Mouse (Mus musculus): ENCODE measurements at regions not wholly inside any gene's neighbourhood (a gene's known extent, or its start where the extent isn't known, plus 50 kb on each side); places are given as distances from the start of the nearest gene placed in this dataset.
A peak's percentile ranks its signal among the peaks of the same experiment; 100 is the strongest.

- DNase-seq (ENCODE audit: low spot score in 2 of 2) = no peak
Observed at GRCm38 (mm10) chr4:91180241-91181096, 220.1 kb downstream of the Elavl2 start.

GRCm38 (mm10) chr4:91164280-91165121 is 236.1 kb downstream of the Elavl2 start:
- no peak for DNase-seq (ENCODE audit: low spot score in 2 of 2)

GRCm38 (mm10) chr4:91157047-91157446 is 243.5 kb downstream of the Elavl2 start:
- peak in 1 of 2 experiments; percentile 21 for DNase-seq (ENCODE audit: low spot score in 2 of 2)

GRCm38 (mm10) chr4:91144666-91145065 is 255.9 kb downstream of the Elavl2 start:
- DNase-seq (ENCODE audit: low spot score in 2 of 2) = no peak

- no peak for DNase-seq (ENCODE audit: low spot score in 2 of 2)
Observed at GRCm38 (mm10) chr4:91143906-91144305, 256.7 kb downstream of the Elavl2 start.

GRCm38 (mm10) chr4:91135327-91135726 is 265.3 kb downstream of the Elavl2 start:
- DNase-seq (ENCODE audit: low spot score in 2 of 2) = no peak

- DNase-seq (ENCODE audit: low spot score in 2 of 2) = no peak
Observed at GRCm38 (mm10) chr4:91132266-91132665, 268.3 kb downstream of the Elavl2 start.

- no peak for DNase-seq (ENCODE audit: low spot score in 2 of 2)
Observed at GRCm38 (mm10) chr4:91120277-91120676, 280.3 kb downstream of the Elavl2 start.

- DNase-seq (ENCODE audit: low spot score in 2 of 2) = no peak
Observed at GRCm38 (mm10) chr4:91116807-91117609, 283.6 kb downstream of the Elavl2 start.

GRCm38 (mm10) chr4:91111684-91112681 is 288.6 kb downstream of the Elavl2 start:
- no peak for DNase-seq (ENCODE audit: low spot score in 2 of 2)

- no peak for DNase-seq (ENCODE audit: low spot score in 2 of 2)
Observed at GRCm38 (mm10) chr4:91096086-91096485, 304.5 kb downstream of the Elavl2 start.

- no peak for DNase-seq (ENCODE audit: low spot score in 2 of 2)
Observed at GRCm38 (mm10) chr4:91094382-91094781, 306.2 kb downstream of the Elavl2 start.

- no peak for DNase-seq (ENCODE audit: low spot score in 2 of 2)
Observed at GRCm38 (mm10) chr4:91093885-91094284, 306.7 kb downstream of the Elavl2 start.

GRCm38 (mm10) chr4:91092323-91092722 is 308.3 kb downstream of the Elavl2 start:
- DNase-seq (ENCODE audit: low spot score in 2 of 2) = no peak

GRCm38 (mm10) chr4:91091910-91092309 is 308.7 kb downstream of the Elavl2 start:
- DNase-seq (ENCODE audit: low spot score in 2 of 2) = no peak

GRCm38 (mm10) chr4:91083950-91084349 is 316.6 kb downstream of the Elavl2 start:
- no peak for DNase-seq (ENCODE audit: low spot score in 2 of 2)

GRCm38 (mm10) chr4:91081447-91081846 is 319.1 kb downstream of the Elavl2 start:
- no peak for DNase-seq (ENCODE audit: low spot score in 2 of 2)

- DNase-seq (ENCODE audit: low spot score in 2 of 2) = no peak
Observed at GRCm38 (mm10) chr4:91080620-91081441, 319.8 kb downstream of the Elavl2 start.

GRCm38 (mm10) chr4:91071263-91071662 is 329.3 kb downstream of the Elavl2 start:
- DNase-seq (ENCODE audit: low spot score in 2 of 2) = no peak

GRCm38 (mm10) chr4:91060933-91061332 is 339.7 kb downstream of the Elavl2 start:
- DNase-seq (ENCODE audit: low spot score in 2 of 2) = no peak
